Mouse (Mus musculus) myocyte (in vitro differentiated cells): ENCODE measurements around the gene Ccdc65. TPM values are rescaled to one million over a fixed set of nuclear protein-coding genes. Genes with fewer than 3 reads are reported as not detected.
"Not testable (repeated sequence)": the region's sequence is repeated elsewhere in the genome, so short reads cannot be mapped to it uniquely, and the experiment has no call there.

ENCODE experiments used
- H3K27me3 ChIP-seq: one replicate; pipeline ENCODE4 v1.6.1; 2011; ENCODE audit not compliant: control insufficient read depth, insufficient read depth, insufficient read length
- H3K36me3 ChIP-seq: one replicate; pipeline ENCODE4 v1.6.1; 2011; ENCODE audit not compliant: control insufficient read depth, insufficient read depth
- H3K4me2 ChIP-seq: one replicate; pipeline ENCODE4 v1.6.1; 2011; ENCODE audit warnings: low read depth, control low read depth
- H3K4me3 ChIP-seq: one replicate; pipeline ENCODE4 v1.5.1; 2011; ENCODE audit warnings: mild to moderate bottlenecking, control low read depth, moderate library complexity
- H3K79me2 ChIP-seq: one replicate; pipeline ENCODE4 v1.6.1; 2011; ENCODE audit not compliant: control insufficient read depth, insufficient read depth
- H3ac ChIP-seq: one replicate; pipeline ENCODE4 v1.6.1; 2011; ENCODE audit not compliant: control insufficient read depth, insufficient read length
- CEBPB ChIP-seq: IDR thresholded peaks from 2 replicates; pipeline ENCODE4 v1.6.1; 2011; ENCODE audit warnings: mild to moderate bottlenecking, moderate library complexity; ENCODE audit not compliant: poor library complexity, insufficient read depth, severe bottlenecking
- E2F4 ChIP-seq: IDR thresholded peaks from one replicate; pipeline ENCODE4 v1.6.1; 2011; ENCODE audit warnings: mild to moderate bottlenecking, control low read depth, moderate library complexity; ENCODE audit not compliant: insufficient read depth
- MAX ChIP-seq: IDR thresholded peaks from one replicate; pipeline ENCODE4 v1.6.1; 2011; ENCODE audit warnings: low read depth, mild to moderate bottlenecking, control low read depth
- MYOD1 ChIP-seq, 3 experiments: IDR thresholded peaks; one replicate each; pipeline ENCODE4 v1.6.1; 2011; ENCODE audit warnings: control low read depth in 2 of 3, low read depth in 2 of 3, mild to moderate bottlenecking in 2 of 3, moderate library complexity in 1 of 3; ENCODE audit not compliant: insufficient read length in 2 of 3, control insufficient read depth in 1 of 3
- MYOG ChIP-seq, 3 experiments: IDR thresholded peaks; one replicate each; pipeline ENCODE4 v1.6.1; 2011; ENCODE audit warnings: control low read depth in 2 of 3, low read depth in 2 of 3, mild to moderate bottlenecking in 2 of 3; ENCODE audit not compliant: insufficient read length in 2 of 3, control insufficient read depth in 1 of 3, insufficient read depth in 1 of 3
- POLR2A ChIP-seq: IDR thresholded peaks from one replicate; pipeline ENCODE4 v1.6.1; 2011; ENCODE audit warnings: low read depth, mild to moderate bottlenecking, control low read depth, moderate library complexity; ENCODE audit not compliant: insufficient read length
- POLR2AphosphoS2 ChIP-seq: IDR thresholded peaks from one replicate; pipeline ENCODE4 v1.6.1; 2011; ENCODE audit warnings: low read depth, control low read depth; ENCODE audit not compliant: insufficient read length
- REST ChIP-seq: IDR thresholded peaks from one replicate; pipeline ENCODE4 v1.6.1; 2011; ENCODE audit warnings: mild to moderate bottlenecking, control low read depth, moderate library complexity; ENCODE audit not compliant: insufficient read depth, insufficient read length
- SRF ChIP-seq: IDR thresholded peaks from one replicate; pipeline ENCODE4 v1.6.1; 2011; ENCODE audit warnings: low read depth; ENCODE audit not compliant: control insufficient read depth, insufficient read length
- TCF12 ChIP-seq: IDR thresholded peaks from one replicate; pipeline ENCODE4 v1.6.1; 2011; ENCODE audit warnings: mild to moderate bottlenecking, control low read depth; ENCODE audit not compliant: poor library complexity, insufficient read depth, severe bottlenecking
- TCF3 ChIP-seq: IDR thresholded peaks from one replicate; pipeline ENCODE4 v1.6.1; 2011; ENCODE audit warnings: low read depth, control low read depth; ENCODE audit not compliant: insufficient read length
- USF1 ChIP-seq: IDR thresholded peaks from one replicate; pipeline ENCODE4 v1.6.1; 2011; ENCODE audit warnings: low read depth, mild to moderate bottlenecking, control low read depth, moderate library complexity
- polyA plus RNA-seq: library from polyadenylated mRNA; unstranded; fragments of >200 nt; fragmentation: generic; extraction: Trizol; gene quantifications from one replicate; pipeline ENCODE4 v1.2.1, GENCODE M21; 2012; ENCODE audit warnings: missing spikeins

The Ccdc65 gene
- polyA plus RNA-seq, 1 experiment = 2.4 TPM

DNA sequence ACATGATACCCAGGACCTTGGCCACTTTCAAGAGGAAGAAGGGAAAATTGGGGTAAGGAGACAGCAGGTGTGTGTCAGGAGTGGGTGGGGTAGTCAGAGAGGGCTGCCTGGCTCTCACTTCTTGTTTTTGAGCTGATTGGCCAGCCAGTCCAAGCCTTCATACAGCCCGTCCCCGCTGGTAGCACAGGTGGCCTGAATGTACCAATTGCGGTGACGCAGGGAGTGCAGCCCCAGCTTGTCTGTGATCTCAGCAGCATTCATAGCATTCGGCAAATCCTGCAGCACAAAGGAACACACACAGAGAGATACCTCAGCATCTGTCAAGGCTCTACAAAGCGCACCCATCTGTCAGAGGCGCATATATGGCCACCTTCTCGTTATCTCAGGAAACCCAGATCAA is 32.2 kb downstream of the Ccdc65 start:
- Histone ChIP-seq H3K27me3 (no peaks in the 10 kb centered on the region), H3K4me3 (no peak overlapping the region), H3K4me2 (no peak overlapping the region), H3K36me3 (peaks cover 35% of the 10 kb centered on the region), H3ac (no peak overlapping the region), H3K79me2 (peaks cover 26% of the 10 kb centered on the region)
- no peak for TF ChIP-seq REST
- TF ChIP-seq MYOG (IDR thresholded peaks at IDR 0.05; ENCODE audit: control insufficient read depth in 1 of 3, insufficient read depth in 1 of 3, insufficient read length in 2 of 3, low read depth in 2 of 3) = no peak
- no peak for TF ChIP-seq USF1
- TF ChIP-seq TCF3 = no peak
- TF ChIP-seq POLR2A = no peak

DNA sequence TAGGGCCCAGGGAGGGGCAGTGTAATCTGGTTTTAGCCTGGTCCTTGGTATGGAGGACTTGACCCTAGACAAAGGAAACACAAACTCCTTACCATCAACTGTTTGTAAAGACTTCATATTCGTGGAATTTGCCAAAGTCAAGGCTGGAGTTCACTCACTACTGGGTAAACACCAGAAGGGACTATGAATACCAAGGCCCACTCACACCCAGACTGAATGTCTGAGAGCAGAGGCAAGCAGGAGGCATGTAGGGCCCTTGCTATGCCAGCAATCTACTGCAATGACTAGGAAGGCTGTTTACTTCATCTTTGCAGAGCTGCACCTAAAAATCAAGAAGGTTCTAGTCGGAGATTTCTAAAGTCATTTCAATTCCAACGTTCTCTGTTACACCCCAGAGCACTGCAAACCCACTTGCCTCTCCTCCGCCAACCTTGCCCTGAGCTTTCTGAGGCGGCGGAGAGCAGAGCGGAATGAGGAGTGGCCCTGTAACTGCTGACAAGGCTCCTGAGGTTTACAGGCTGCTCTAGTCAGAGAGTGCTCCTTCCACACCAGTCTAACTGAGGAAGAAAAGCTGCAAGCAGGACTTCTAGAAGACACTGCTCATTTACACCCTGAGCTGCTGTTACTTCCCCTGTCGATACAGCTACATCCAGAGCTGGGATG is 34.9 kb downstream of the Ccdc65 start:
- Histone ChIP-seq H3K36me3 (peaks cover 9% of the 10 kb centered on the region), H3ac (no peak overlapping the region), H3K4me2 (no peak overlapping the region), H3K4me3 (no peak overlapping the region), H3K27me3 (no peaks in the 10 kb centered on the region), H3K79me2 (peaks cover 52% of the 10 kb centered on the region)
- TF ChIP-seq MYOG (IDR thresholded peaks at IDR 0.05; ENCODE audit: control insufficient read depth in 1 of 3, insufficient read depth in 1 of 3, insufficient read length in 2 of 3, low read depth in 2 of 3) (no peak), TCF12 (no peak), POLR2A (no peak), TCF3 (no peak), CEBPB (no peak), REST (no peak), MYOD1 (IDR thresholded peaks at IDR 0.05; ENCODE audit: control insufficient read depth in 1 of 3, insufficient read length in 2 of 3, low read depth in 2 of 3) (no peak), SRF (no peak), E2F4 (no peak), MAX (no peak), POLR2AphosphoS2 (no peak), USF1 (no peak)

DNA sequence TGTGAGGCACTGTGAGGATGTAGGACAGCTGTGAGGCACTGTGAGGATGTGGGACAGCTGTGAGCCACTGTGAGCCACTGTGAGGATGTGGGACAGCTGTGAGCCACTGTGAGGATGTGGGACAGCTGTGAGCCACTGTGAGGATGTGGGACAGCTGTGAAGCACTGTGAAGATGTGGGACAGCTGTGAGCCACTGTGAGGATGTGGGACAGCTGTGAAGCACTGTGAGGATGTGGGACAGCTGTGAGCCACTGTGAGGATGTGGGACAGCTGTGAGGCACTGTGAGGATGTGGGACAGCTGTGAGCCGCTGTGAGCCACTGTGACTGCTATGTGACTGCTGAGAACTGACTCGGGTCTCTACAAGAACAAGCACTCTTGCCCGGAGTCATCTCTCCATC is 35.9 kb downstream of the Ccdc65 start:
- not testable (repeated sequence) for H3ac ChIP-seq, H3K36me3 ChIP-seq, H3K4me2 ChIP-seq, H3K27me3 ChIP-seq, H3K4me3 ChIP-seq
- peaks cover 60% of the 10 kb centered on the region for H3K79me2 ChIP-seq
- peak; percentile 4 to 84 (median 79) for TF ChIP-seq MYOD1 (IDR thresholded peaks at IDR 0.05; ENCODE audit: control insufficient read depth in 1 of 3, insufficient read length in 2 of 3, low read depth in 2 of 3)
- TF ChIP-seq MYOG (IDR thresholded peaks at IDR 0.05; ENCODE audit: control insufficient read depth in 1 of 3, insufficient read depth in 1 of 3, insufficient read length in 2 of 3, low read depth in 2 of 3) = peak in 2 of 3 experiments; percentile 61 to 68
- peak; percentile 74 for TF ChIP-seq TCF12
- TF ChIP-seq TCF3 = peak; percentile 82

DNA sequence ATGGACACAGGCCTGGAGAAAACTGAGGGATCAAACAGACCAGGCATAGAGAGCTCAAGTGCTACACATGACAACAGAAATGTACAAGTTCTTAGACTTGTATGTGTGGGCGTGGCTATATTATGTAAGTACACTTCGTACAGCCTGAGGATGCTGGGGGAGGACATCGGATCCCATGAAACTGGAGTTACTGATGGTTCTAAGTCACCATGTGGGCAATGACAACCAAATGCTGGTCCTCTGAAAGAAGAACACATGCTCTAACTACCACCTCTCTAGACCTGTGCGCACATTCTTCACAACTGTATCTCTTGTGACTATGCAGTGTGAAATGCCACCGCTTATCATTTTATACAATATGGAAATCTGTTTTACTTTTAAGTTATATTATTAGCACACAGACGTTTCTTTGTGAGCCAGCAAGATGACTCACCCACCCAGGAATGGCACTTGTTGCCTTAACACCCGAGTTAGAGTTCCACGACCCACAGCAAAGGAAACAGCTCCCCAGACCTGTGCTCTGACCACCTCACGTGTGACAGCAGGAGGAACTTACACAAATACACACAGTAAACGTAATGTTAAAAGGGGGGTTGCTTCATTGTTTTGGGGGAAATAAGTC is 38.4 kb downstream of the Ccdc65 start:
- peaks cover 83% of the 10 kb centered on the region for H3K79me2 ChIP-seq
- H3K36me3 ChIP-seq = peaks cover 9% of the 10 kb centered on the region
- TF ChIP-seq TCF3 (no peak), E2F4 (no peak), MYOD1 (IDR thresholded peaks at IDR 0.05; ENCODE audit: control insufficient read depth in 1 of 3, insufficient read length in 2 of 3, low read depth in 2 of 3) (peak in 1 of 3 experiments; percentile 12), CEBPB (no peak), REST (no peak), MYOG (IDR thresholded peaks at IDR 0.05; ENCODE audit: control insufficient read depth in 1 of 3, insufficient read depth in 1 of 3, insufficient read length in 2 of 3, low read depth in 2 of 3) (peak in 1 of 3 experiments; percentile 1), USF1 (no peak), TCF12 (no peak), MAX (no peak), POLR2A (no peak), SRF (no peak), POLR2AphosphoS2 (no peak)
- peak overlapping the region; percentile 28 for H3K4me2 ChIP-seq
- no peak overlapping the region for H3K4me3 ChIP-seq
- H3K27me3 ChIP-seq = no peaks in the 10 kb centered on the region
- H3ac ChIP-seq = no peak overlapping the region

- Histone ChIP-seq H3K4me3 (no peak overlapping the region), H3K79me2 (peaks cover 89% of the 10 kb centered on the region), H3K36me3 (peaks cover 9% of the 10 kb centered on the region), H3K4me2 (peak overlapping the region; percentile 7), H3ac (no peak overlapping the region), H3K27me3 (no peaks in the 10 kb centered on the region)
- TF ChIP-seq TCF12 = no peak
- TF ChIP-seq MYOG (IDR thresholded peaks at IDR 0.05; ENCODE audit: control insufficient read depth in 1 of 3, insufficient read depth in 1 of 3, insufficient read length in 2 of 3, low read depth in 2 of 3) = no peak
- no peak for TF ChIP-seq TCF3
- TF ChIP-seq REST = no peak
- no peak for TF ChIP-seq SRF
- TF ChIP-seq MAX = no peak
- no peak for TF ChIP-seq E2F4
- no peak for TF ChIP-seq POLR2AphosphoS2
- TF ChIP-seq POLR2A = no peak
- no peak for TF ChIP-seq CEBPB
- TF ChIP-seq USF1 = no peak
- TF ChIP-seq MYOD1 (IDR thresholded peaks at IDR 0.05; ENCODE audit: control insufficient read depth in 1 of 3, insufficient read length in 2 of 3, low read depth in 2 of 3) = no peak
These were observed 39.3 kb downstream of the Ccdc65 start for GRCm38 (mm10) chr15:98747296-98747695.
